Comparison of ENCODE assay signal across 21 mouse cellular contexts in the genomic region with DNA sequence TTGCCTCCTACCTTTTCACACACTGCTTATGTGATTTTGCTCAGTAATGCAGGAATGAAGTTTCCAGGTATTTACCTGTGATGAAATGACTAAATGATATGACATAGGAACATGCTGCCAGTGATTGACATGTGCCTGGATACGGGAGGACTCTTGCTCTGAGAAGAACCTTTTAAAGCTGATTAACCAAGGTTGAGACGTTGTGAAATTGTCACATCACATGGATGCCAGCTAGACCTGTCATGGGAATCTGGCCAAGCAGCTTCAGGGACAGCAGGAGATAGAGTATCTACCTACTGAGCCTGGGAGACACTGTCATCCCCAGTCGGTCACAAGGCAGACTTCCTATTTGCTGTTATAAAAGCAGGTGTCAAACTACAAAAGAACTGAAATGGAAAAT. TPM values are rescaled to one million over a fixed set of nuclear protein-coding genes. Genes with fewer than 3 reads are reported as not detected.
DNase-seq lines count a peak whose midpoint lies in the region; ATAC-seq and TF ChIP-seq lines count a peak whose summit lies in the region.
"Had no signal": no experiment of that assay in that cellular context is flagged by ENCODE, and none has a peak within 500 bp of the region (broad histone marks: within the 10 kb centered on the region; RNA-seq: fewer than 3 reads in every experiment).

No protein-coding gene starts in this region.

- H3K4me3 ChIP-seq in gastrocnemius, adult 2 months: no peak overlapping the region
- H3K4me3 ChIP-seq: embryonic facial prominence, embryonic 10.5 days; forebrain, embryonic 10.5 days; heart, embryonic 10.5 days; heart, embryonic 15.5 days; hindbrain, embryonic 13.5 days had no signal

- ATAC-seq in cerebellum, adult (ENCODE audit: insufficient number of reproducible peaks, low FRiP score, low TSS enrichment): no peak
- ATAC-seq in megakaryocyte-erythroid progenitor cell, adult 5-6 weeks (replicated peaks; ENCODE audit: low FRiP score, low TSS enrichment, poor library complexity, severe bottlenecking): no peak
- ATAC-seq: forebrain, embryonic 14.5 days; hindbrain, postnatal 0 days had no signal

- DNase-seq in cerebellum, adult 11-12 months: peak; percentile 42
- DNase-seq in gastrocnemius, adult 2 months: peak; percentile 26
- no peak for DNase-seq in gastrocnemius, postnatal 25 days
- DNase-seq in cerebellum, adult 8-10 months: peak; percentile 38
- DNase-seq in cerebellum, postnatal 25 days: peak; percentile 38 to 62
- no peak for DNase-seq in left cerebral cortex, adult 18-20 months (ENCODE audit: low spot score in 2 of 2)
- DNase-seq: adrenal gland, postnatal 25 days; gastrocnemius, postnatal 14 days; heart, adult 11 months; heart, postnatal 14 days; kidney, adult 11 months; kidney, adult 9 months had no signal

- no peak overlapping the region for H3K27ac ChIP-seq in gastrocnemius, adult 2 months
- H3K27ac ChIP-seq: embryonic facial prominence, embryonic 10.5 days; forebrain, embryonic 10.5 days; heart, embryonic 10.5 days; heart, embryonic 15.5 days; hindbrain, embryonic 13.5 days; hindbrain, postnatal 0 days had no signal

- no peak for TF ChIP-seq CTCF in gastrocnemius, adult 2 months (IDR thresholded peaks at IDR 0.05)

- intact Hi-C loops in gastrocnemius, adult 2 months (cut with DNase I): no loop called here

RNA-seq across cellular contexts. Expression of a gene that starts 23.4 kb away (rescaled TPM):
- total RNA-seq in gastrocnemius, adult 2 months (2021): 100 to 1,000 TPM; 149 to 161 TPM
- total RNA-seq in gastrocnemius, postnatal 25 days (2021): 100 to 1,000 TPM; 106 to 116 TPM
- total RNA-seq in left cerebral cortex, adult 18-20 months (2021): 10 to 100 TPM; 34.0 to 45.4 TPM
- 41.7 and 81.2 TPM in 2 replicates for total RNA-seq in megakaryocyte-erythroid progenitor cell, adult 5-6 weeks (2014; fragmentation: Nextera tagmentation)
- 23.6 and 28.0 TPM in 2 replicates for total RNA-seq in megakaryocyte-erythroid progenitor cell, adult 5-6 weeks (2017)

RNA-seq across cellular contexts. Expression of a gene that starts 24.6 kb away (rescaled TPM):
- 10 to 100 TPM; 54.4 to 55.3 TPM for total RNA-seq in gastrocnemius, adult 2 months (2021)
- 10 to 100 TPM; 46.8 to 50.2 TPM for total RNA-seq in gastrocnemius, postnatal 25 days (2021)
- total RNA-seq in left cerebral cortex, adult 18-20 months (2021): 1,000 to 10,000 TPM in 1 of 2 experiments, 100 to 1,000 TPM in 1; 991 to 1,074 TPM
- total RNA-seq in megakaryocyte-erythroid progenitor cell, adult 5-6 weeks (2014; fragmentation: Nextera tagmentation): 42.0 and 85.4 TPM in 2 replicates
- 155 and 210 TPM in 2 replicates for total RNA-seq in megakaryocyte-erythroid progenitor cell, adult 5-6 weeks (2017)

Comparison
In these comparisons a context has a peak if more than half of its experiments do, and no peak if none do; other contexts are left out.
1. DNase-seq: peak in cerebellum, adult 11-12 months (single experiment), gastrocnemius, adult 2 months (single experiment), cerebellum, adult 8-10 months (single experiment) and cerebellum, postnatal 25 days (2 of 2); none in gastrocnemius, postnatal 25 days (single experiment) and left cerebral cortex, adult 18-20 months (0 of 2).
2. RNA of a gene that starts 24.6 kb away (total RNA-seq): 991 to 1,074 TPM in left cerebral cortex, adult 18-20 months; 42.0 to 210 TPM in megakaryocyte-erythroid progenitor cell, adult 5-6 weeks, 54.4 to 55.3 TPM in gastrocnemius, adult 2 months and 46.8 to 50.2 TPM in gastrocnemius, postnatal 25 days; every median in the first group is over 4 times any median in the second.